Mouse (Mus musculus) brain, embryonic 14.5 days (tissue): Measurements from ENCODE around the gene Trmt6.

Experiments
- CTCF ChIP-seq: fragments of 200-500 bp; IDR thresholded peaks from 2 replicates; pipeline ENCODE4 v1.5.1; 2012; ENCODE audit warnings: inconsistent platforms, mild to moderate bottlenecking, moderate library complexity, borderline replicate concordance; ENCODE audit not compliant: insufficient read depth, insufficient read length; ENCODE audit errors: extremely low read depth
- POLR2A ChIP-seq: fragments of 200-500 bp; IDR thresholded peaks from 2 replicates; pipeline ENCODE4 v1.6.1; 2012; ENCODE audit warnings: mild to moderate bottlenecking, inconsistent platforms, borderline replicate concordance; ENCODE audit not compliant: poor library complexity, insufficient read depth, insufficient read length, severe bottlenecking; ENCODE audit errors: extremely low read depth

DNA sequence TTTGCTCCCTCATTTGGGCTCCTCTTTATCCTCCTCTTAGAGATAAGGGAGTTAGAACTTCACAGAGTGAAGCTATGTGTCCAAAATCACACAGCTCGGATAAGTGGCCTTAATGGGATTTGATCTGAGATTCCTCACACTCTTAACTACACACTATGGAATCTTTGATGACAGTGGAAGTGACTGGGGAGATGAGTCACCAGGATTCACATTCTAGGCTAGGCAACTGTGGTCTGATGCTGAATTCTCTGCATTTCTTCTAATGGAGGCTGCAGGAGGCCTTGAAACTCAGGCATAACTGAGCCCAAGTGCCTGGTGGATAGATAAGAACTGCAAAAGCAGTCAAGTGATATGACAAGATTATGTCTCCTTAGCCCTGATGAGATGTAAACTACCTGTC is 45.0 kb downstream of the Trmt6 start:
- TF ChIP-seq CTCF = no peak
- TF ChIP-seq POLR2A = no peak
